Mouse (Mus musculus) embryo, embryonic 9.5 days (tissue): ENCODE results near the gene Atg10.
"Not testable (repeated sequence)": the region's sequence is repeated elsewhere in the genome, so short reads cannot be mapped to it uniquely, and the experiment has no call there.

ENCODE experiments used
- DNase-seq: peaks from one replicate; pipeline ENCODE4 v3.0.0-alpha.2; 2017; ENCODE audit errors: extremely low spot score

Gene Atg10

DNA sequence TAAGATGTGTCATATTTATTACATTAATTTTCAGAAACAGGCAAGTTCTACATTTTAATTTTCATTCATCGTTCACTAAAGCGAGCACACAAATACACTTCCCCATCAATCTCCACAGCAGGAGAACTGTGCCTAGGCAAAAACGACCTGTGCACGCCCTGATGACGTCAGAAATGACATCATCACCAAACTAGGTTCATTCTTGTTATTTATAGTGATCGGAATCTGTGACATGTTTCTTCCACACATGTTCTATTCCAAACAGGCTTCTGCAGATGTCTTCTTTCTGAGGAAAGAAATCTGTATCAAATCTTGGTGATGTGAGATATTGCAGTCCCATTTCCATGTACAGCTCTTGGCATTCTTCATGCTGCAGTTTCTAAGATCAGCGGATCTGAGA is 287.9 kb downstream of the Atg10 start:
- no peak for DNase-seq

DNA sequence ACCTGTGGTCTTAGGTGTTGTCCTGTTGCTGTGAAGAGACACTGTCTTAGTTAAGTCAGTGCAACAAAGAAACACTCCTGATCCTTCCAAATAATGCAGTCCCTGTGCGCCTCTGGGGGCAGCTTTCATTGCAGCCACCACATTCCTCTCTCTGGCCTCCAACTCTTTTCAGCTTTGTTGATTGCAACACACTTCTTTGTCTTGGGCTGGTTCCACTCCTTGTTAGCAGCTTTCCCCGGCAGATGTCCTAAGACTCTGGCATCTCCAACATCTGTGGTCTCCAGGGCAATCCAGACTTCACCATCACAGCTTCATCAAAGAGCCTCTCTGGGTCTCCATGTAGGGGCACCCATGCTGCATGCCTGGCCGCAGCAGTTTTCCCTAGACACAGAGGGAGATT is 290.5 kb downstream of the Atg10 start:
- no peak for DNase-seq

DNA sequence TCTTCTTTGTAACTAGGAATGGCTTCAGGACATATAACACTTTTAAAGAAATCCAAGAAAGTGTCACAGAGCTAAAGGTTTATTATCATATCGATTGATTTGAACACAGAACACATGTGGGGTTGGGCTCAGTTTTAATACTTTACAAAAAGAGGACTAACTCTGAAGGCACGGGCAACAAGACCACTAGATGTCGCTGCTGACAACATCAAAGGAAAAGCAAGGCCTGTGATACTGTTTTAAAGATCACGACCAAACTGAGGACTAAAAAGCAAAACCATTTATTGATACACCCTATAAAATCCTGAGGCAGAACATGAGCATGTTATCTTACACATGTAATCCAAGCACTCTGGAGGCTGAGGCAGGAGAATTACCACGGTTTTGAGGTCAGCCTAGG is 293.9 kb downstream of the Atg10 start:
- peak; percentile 64 for DNase-seq

DNA sequence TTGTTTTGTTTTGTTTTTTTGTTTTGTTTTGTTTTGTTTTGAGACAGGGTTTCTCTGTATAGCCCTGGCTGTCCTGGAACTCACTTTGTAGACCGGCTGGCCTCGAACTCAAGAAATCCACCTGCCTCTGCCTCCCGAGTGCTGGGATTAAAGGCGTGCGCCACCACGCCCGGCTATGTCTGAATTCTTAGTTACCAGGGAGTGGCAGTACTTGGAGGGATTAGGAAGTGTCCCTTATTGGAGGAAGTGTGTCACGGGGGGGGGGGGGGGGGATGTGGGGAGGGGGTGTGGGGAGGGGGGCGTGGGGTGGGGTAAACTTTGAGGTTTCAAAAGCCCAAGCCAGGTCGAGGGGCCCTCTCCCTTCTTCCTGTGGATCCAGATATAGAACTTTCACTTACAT is 295.5 kb downstream of the Atg10 start:
- not testable (repeated sequence) for DNase-seq

DNA sequence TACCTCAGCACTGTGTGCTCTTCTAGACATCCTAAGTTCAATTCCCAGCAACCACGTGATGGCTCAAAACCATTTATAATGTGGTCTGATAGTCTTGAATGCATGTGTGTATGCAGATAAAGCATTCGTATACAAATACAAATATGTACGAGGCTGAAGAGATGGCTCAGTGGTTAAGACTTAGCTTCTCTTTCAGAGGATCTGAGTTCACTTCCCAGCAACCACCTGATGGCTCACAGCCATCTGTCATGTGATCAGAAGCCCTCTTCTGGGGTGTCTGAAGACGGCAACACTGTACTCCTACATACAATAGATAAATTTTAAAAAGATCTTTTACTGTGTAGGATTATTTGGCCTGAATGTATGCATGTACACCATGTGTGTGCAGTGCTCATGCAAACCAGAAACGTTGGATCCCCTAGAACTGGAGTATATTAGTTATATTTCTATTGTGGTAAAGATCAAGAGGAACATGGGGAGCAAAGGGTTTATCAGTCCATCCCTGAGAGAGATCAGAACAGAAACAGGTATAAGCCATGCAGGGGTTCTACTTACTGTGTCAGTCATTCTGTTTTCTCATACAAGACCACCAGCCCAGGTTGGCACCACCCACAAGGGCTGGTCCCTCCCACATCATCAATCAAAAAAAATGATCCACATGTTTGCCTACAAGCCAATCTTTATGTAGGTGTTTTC is 296.7 kb downstream of the Atg10 start:
- DNase-seq, result peak; percentile 14

DNA sequence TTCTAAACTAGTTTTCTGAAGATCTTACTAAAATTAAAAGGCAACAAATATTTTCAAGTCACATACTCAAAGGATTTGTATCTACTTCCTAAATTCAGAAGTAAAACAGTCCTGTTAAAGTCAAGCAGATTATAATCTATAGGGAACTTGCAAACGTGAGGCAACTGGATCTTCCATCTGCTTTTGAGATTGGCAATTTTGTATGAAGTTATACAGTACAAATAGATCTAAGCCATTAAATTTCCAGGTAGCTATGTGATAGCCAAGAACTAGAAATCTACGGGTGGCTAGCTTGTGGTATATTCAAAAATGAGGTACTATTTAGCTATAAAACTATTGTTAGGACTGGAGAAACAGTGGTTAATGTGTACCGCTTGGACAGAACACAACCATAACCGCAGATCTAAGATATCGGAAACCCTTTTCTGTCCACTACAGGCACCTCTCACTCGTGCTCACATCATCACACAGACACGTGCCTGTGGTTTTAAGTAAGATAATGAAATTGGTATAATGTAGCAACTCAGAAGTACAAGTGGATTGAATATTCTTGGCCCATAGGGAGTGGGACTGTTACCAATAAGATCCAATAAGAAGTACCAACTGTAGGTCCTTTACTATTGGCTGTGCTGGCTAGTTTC is 297.5 kb downstream of the Atg10 start:
- DNase-seq, result peak; percentile 22

DNA sequence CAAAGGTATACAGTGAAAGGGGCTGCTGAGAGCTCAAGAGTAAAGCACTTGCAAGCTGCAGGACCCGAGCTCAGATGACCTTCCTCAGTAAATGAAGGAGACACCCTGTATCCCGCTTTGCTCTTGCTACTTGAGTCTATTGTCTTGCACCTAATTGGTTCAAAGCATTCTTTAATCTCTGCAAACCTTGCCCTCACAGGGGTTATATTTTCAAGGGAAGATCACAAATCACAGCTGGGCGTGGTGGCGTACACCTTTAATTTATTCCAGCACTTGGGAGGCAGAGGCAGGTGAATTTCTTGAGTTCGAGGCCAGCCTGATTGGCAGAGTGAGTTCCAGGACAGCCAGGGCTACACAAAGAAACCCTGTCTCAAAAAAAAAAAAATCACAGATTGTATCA is 298.6 kb downstream of the Atg10 start:
- DNase-seq, result peak; percentile 25

DNA sequence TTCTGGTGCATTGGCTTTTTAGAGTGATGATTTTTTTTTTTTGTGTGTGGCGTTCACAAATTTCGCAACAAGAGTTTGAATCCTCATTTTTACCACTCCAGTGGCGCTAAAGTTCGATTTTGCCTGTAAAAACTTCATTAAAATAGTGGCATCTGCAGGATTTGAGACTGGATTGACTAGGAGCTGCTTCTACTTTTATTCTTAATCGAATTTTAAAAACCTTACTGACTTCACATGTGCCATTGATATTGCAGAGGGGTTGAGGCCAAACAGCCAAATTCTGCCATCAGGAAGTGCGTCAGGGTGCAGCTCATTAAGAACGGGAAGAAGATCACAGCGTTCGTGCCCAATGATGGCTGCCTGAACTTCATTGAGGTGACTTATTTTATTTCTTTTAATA is 299.7 kb downstream of the Atg10 start:
- no peak for DNase-seq

DNA sequence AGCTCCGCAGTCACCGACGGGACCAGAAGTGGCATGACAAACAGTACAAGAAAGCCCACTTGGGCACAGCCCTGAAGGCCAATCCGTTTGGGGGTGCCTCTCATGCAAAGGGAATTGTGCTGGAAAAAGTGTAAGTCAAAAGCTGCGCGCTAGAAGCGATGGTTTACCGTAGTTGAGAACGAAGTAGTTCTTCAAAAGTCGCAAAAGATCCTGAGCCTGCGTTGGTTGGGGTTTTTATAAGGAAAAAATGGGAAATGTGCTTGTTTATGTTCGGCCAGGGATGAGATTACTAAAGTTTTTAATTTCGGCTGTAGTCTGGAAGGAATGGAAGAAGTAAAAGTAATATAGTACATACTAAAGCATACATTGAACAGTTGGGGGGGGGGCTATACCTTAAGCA is 300.2 kb downstream of the Atg10 start:
- DNase-seq, result peak; percentile 17

DNA sequence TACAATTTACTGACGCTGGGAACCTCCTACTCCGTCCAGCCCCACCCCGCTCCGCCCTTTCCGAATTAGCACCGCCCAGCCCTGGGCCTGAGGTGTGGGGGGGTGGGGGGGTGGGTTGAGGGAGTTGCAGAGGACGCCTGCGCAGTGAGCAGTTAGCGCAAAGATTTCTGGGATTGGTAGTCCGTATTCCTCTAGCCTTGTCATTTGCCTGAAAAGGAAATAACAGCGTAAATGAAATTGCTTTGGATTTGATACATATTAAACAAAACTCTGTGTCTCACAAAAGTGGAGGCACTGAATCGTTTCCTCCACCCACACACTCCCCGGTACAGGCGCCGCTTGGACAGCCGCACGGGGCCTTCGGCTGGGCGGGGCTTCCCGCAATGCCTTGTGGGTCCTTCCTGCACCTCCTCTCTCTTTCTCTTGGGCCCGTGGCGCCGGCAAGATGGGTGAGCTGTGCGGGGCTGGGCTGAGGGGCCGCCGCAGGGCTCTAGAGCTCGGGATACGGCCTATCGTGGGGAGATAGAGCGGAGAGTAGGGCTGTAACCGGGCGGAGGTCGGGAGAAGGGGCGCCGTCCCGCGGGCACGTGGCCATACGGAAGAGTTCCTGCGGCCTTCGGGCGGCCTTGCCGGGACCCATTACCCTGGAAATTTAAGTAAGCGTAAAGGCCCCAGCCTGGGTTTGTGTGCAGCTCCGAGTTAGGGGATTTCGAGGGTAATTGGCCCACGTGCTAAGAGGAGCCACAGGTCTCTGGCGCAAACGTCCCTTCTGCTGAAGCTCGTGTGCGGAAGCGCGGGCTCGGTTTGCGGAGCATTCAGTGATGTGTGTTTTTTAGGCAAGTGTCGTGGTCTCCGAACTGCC is 300.8 kb downstream of the Atg10 start, which contains the start of gene Rps23:
TSS of gene Rps23 (plus strand) at position 208 of the 862 bp plus-strand sequence.
- DNase-seq, result peak; percentile 94

DNA sequence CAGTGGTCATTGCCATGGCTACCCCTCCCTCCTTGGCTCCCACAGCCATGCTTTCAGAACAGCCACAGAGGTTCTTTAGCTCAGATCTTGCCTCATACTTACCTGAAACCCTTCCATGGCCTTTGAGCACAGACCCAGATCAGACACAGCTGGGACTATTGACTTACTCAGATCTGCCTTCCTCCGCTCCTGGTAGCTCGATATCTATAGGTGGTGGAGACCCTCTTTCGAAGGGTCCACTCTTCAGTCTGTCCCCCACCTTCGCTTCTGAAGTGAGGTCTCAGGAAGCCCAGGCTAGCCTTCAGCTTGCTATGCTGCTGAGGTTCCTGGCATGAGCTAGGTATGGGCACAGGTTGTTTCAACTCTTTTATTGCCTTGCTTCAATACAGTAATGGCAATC is 309.0 kb downstream of the Atg10 start:
- no peak for DNase-seq

DNA sequence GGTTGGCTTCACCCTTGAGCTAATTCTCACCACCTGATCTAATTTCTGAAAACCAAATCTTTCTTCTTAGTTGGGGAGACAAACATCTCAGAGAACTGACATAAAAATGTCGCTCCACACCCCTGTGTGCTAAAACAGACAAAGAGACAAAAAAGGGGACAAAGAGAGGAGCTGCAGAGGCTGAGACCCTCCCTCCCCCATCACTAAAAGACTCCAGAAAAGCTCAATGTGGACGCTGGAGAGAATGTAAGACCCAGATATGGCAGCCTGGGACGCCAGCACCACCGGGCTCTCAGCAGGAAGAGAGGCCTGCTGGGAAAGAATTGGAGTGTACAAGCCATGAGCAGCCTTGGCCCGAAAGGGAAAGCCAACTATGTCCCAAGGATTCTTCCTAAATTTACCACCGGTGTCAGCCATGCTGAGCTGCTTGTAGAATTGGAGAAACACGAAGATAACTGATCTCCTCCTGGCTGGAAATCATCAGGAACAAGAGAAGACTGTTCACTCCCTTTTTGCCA is 310.0 kb downstream of the Atg10 start:
- DNase-seq, result no peak

DNA sequence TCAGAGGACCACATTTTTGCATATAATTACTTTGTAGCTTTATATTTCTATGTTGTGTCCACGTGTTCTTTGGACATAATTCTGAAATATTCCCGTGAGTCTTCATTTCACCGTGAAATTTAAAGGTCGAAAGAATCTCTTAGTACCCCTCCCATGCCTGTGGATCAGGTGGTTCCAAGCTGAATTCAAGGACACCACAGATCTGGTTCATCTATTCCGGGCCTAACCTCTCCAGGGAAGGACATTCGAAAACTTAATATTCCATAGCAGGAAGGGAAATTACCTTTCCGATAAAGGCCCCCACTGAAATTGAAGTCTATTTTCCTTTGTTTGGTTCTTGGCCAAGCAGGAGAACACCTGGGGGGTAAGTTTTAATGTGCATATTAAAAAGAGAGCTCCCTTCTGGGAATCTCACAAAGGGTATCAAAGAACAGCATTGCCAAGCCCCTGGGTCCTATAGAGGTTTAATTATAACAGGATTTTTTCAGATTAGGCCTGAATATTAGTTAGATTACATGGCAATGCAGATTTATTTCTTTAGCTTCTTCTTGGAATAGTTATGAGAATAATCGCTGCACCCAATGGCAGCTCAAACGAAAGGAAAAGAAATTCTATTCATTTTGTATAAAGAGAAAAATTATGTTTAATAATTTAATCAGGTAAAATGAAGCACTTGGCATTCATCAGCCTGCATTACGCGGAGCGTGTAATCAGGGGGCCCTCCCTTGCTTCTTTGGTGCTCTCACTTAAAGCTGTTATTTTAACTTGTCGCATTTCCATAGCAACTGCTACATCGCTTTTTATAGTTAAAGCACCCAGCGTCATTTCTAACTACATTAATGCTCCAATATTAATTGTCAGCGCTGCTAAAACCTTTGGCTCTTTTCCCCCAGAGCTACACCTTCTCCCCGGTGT is 310.8 kb downstream of the Atg10 start:
- DNase-seq, result no peak

DNA sequence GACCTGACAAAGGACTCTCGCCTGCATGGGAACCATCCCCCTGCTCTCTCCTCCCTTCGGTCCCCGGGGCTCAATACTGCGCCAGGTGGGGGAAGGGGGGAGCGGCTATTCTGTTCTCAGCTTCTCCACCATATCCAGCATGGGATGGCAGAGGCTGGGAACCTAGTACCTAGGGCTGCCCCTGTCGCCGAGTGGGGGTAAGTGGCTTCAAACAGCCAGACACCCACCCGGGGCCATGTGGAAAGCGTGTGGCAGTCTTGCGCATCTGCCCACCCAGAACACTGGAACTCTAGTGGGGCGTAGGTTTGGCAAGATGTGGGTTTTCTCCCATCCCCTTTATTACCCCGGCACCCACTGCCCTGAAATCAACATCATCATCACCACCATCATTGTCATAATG is 316.4 kb downstream of the Atg10 start:
- DNase-seq, result no peak

DNA sequence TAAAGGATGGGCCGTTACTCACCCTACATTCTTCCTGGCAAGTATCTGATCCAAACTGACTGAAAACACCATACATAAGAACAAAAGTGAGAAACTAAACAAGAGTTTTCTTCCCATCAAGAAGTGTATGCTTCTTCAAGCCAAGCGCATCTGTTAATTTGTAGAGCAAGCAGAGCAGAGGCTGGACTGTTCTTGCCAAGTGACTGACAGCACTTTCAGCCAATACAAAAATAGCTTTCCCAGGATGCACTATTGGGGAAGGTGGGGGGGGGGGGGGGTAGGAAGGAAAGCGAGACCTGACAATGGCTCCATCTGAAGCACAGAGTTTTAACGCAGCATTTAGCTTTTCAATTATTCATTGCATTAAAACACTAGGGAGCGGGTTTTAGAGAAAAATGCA is 318.6 kb downstream of the Atg10 start, which contains the start of gene Atp6ap1l:
TSS of gene Atp6ap1l (minus strand) at position 180 of the 400 bp plus-strand sequence.
- no peak for DNase-seq

DNA sequence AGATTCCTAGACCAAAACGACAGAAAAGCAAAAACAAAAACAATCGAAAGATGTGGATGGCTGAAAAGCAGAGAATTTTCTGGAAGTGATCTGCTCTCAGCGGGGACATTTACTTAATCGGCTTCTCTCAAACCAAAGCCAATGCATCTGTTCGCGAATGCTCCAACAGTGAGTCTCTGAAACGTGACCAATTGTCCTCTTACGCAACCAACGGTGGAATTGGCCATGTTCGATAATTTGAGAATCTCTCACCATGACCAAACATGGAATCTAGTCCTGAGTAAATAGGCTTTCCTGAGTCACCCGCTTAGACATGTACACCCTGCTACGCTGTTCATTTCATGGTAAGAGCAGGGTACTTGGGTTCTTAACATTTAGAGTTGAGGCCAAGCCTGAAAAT is 326.9 kb downstream of the Atg10 start:
- no peak for DNase-seq

DNA sequence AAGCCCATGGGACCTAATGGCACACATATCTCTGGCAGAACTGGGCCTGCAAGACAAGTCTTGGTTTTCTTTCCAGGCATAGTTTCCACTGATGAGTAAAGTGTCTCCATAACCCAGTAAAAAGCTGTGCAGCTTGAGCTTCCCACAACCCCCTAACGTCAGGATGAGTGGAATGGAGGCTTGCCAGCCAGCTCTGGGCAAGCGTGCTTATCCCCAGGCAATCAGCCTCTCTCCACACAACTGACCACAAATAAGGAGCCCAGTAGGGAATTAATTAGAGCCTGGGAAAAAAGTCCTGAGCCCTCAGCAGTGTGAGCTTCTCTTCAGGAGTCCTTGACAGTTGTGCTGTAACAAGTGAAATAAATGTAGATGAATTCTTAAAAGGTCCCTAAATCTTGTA is 327.7 kb downstream of the Atg10 start:
- no peak for DNase-seq

DNA sequence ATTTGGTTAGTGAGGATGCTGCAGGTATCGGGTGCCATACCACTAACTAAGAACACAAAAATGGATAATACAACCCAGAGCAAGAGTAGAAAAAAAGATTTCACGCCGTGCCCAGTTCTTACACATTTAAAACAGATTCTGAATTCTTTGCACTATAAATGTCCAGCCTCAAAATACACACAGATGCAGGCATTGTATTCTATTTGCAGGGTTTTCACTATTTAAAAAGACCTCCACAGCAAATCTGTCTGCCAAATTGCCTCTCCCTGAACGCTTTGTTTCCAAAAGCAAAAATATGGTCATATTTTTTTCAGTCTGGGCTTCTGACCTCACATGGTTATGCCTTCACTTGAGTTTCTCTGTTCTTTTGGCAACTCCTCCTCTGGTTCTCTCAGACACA is 328.9 kb downstream of the Atg10 start:
- DNase-seq, result no peak

DNA sequence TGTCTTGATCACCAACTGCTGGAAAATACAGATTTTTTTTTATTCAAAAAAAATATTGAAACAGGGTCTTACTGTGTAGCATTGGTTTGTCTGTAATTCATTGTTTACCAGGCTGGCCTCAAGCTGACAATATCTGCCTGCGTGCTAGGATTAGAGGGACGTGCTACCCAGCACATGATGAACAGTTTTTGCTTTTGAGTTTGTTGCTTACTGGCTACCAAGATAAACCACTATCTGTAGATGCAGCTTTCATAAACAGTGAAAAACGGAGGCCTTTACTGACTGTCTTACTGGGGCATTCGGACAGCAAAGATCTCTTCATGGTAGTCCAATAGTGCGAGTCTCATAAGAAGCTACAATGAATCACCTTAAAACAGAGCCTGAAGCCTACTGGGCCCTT is 333.7 kb downstream of the Atg10 start:
- DNase-seq, result no peak

DNA sequence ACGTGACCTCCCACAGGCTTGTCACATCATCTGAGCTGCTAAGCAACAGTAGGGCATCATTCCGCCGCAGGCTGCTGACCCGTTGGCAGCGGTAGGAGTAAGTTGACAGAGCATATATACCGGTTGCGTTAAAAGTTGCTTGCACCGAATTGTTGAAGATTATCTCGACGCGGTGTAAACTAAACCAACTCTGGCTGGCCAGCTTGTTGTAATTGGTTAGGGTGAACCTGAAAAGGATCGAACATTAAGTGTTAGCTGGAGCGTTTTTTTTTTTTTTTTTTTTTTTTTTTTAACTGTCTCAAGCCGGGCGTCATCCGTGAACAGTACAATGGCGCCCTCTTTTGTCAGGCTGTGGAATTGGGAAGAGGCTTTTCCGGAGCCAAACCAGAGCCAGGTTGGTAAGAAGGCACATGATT is 337.2 kb downstream of the Atg10 start:
- DNase-seq, result peak; percentile 80

DNA sequence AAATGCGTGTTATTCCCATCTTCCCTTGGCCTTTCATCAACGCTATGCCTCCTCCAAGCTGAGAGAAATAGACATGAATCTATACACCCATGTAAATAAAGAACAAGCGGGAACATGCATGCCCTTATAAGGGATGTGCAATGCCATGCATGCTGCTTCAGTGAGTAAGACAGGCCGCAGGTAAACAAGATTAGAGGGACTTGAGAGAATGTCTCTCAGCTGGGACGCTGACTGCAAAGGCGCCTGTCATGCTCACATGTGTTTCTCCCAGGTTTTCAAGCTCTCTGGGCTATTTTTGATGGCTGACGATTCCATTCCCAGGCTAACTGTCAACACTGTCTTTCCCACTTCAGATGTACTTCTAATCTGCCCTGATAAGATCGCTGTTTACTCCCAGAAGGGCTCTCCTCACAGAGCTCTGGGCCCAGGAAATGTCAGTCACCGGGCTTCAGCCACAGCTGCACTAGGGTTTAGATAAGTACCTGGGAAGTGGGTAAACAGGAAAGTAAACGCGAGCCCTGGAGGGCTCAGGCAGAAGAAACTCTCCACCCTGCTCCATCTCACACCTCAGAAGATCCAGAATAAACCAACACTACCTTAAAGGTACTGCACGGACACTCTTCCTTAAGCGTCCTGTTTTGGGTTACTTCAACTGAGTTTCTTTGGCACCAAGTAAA is 337.8 kb downstream of the Atg10 start:
- DNase-seq, result peak; percentile 10
